Mouse (Mus musculus) gastrocnemius, adult 18-20 months (tissue): ENCODE data around the gene Smc3. TPM values are rescaled to one million over a fixed set of nuclear protein-coding genes. Genes with fewer than 3 reads are reported as not detected.

Experiments
- DNase-seq: peaks from one replicate; pipeline ENCODE4 v3.0.0; 2021; ENCODE audit warnings: low spot score
- total RNA-seq, 2 experiments: library from RNA; stranded (reverse); gene quantifications; 2 replicates each; pipeline ENCODE4 v1.2.3; 2021

Smc3 gene
- total RNA-seq, 2 experiments from 2014 or later, result 15.5 to 15.8 TPM

- no peak for DNase-seq
Observed at GRCm38 (mm10) chr19:53694020-53694419, 93.8 kb downstream of the Smc3 start.

Other genes with a start within 250 kb of the Smc3 start
- not detected for gene Gm10197, start 228.6 kb upstream of the Smc3 start, total RNA-seq
- gene Smndc1, start 209.8 kb upstream of the Smc3 start, total RNA-seq, result 10 to 100 TPM; 28.4 to 33.2 TPM
- gene Dusp5, start 71.3 kb upstream of the Smc3 start, total RNA-seq, result 1 to 10 TPM in 1 of 2 experiments, under 1 TPM in 1; 0.84 to 1.2 TPM
- 10 to 100 TPM; 61.0 to 64.3 TPM for gene Nutf2-ps1, start 11.3 kb upstream of the Smc3 start, total RNA-seq
- gene Rbm20, start 76.9 kb downstream of the Smc3 start, total RNA-seq, result 10 to 100 TPM; 75.3 to 75.4 TPM